In the genomic region with DNA sequence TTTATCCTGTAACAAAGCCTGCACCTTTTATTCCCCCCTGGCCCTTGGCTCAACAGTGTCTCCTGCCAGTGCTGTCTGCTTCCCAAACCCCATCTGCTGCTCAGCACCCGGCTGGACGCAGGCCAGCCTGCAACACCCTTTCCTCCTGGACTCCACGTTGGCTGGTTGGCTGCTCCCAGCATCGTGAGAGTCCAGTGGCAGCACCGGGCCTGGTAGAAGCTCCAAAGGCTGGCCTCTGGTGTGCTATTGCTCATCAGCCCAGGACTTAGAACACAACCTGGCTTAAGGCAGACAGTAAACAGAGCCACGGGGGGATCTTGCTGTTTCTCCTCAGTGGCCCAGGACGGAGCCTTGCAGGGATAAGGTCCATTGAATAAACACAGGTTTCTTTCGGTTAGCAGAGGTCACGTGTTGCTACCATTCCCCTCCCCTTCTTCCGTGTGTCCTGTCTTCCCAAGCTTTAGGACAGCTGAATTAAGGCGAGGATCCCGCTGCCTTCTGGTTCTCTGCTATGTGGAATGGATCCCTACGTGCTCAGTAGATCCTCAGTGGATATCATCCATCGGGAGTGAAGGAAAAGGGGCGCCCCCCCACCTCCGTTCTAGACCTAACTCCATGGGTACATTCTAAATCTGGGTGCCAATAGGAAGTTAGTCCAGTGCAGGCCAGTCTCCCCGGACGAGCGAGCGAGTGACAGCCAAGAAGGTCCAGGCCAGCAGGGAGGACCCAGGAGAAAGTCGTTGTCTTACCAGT, we compare ENCODE assay signal across 8 mouse cellular contexts. TPM values are rescaled to one million over a fixed set of nuclear protein-coding genes. Genes with fewer than 3 reads are reported as not detected.
DNase-seq lines count a peak whose midpoint lies in the region; ATAC-seq and TF ChIP-seq lines count a peak whose summit lies in the region.

No protein-coding gene starts in this region.

- H3K27me3 ChIP-seq in forebrain, embryonic 16.5 days (replicated peaks; ENCODE audit: control insufficient read depth, insufficient read depth, low read length): no peaks in the 10 kb centered on the region
- no peaks in the 10 kb centered on the region for H3K27me3 ChIP-seq in intestine, postnatal 0 days (replicated peaks; ENCODE audit: control insufficient read depth, insufficient read depth, low read length)

- 47% methylated on average over 21 of the region's 21 CpGs for WGBS in forebrain, embryonic 16.5 days
- WGBS in intestine, postnatal 0 days: 35% methylated on average over 21 of the region's 21 CpGs

- no peak overlapping the region for H3K4me3 ChIP-seq in brown adipose tissue, adult 24 weeks (ENCODE audit: insufficient read depth, low read depth, low read length)
- H3K4me3 ChIP-seq in forebrain, embryonic 16.5 days (replicated peaks; ENCODE audit: low read length): no peak overlapping the region
- H3K4me3 ChIP-seq in intestine, postnatal 0 days (ENCODE audit: low read depth, low read length): no peak overlapping the region

- no peak overlapping the region for H3K9ac ChIP-seq in forebrain, embryonic 16.5 days (replicated peaks; ENCODE audit: low read depth, low read length)
- H3K9ac ChIP-seq in intestine, postnatal 0 days (ENCODE audit: low read depth, low read length): 0 out of 2 replicates have a peak overlapping the region, but pooled peaks have one; percentile 7

- H3K27ac ChIP-seq in brown adipose tissue, adult 24 weeks (replicated peaks; ENCODE audit: low read depth, low read length): peak overlapping the region; percentile 38; the same call in 1 of the 2 replicates
- no peak overlapping the region; the same call in 1 of the 2 replicates for H3K27ac ChIP-seq in forebrain, embryonic 16.5 days (ENCODE audit: low read length)
- peak overlapping the region; percentile 35; the same call in 1 of the 2 replicates for H3K27ac ChIP-seq in intestine, postnatal 0 days (ENCODE audit: low read depth, low read length)

- H3K4me1 ChIP-seq in brown adipose tissue, adult 24 weeks (ENCODE audit: control insufficient read depth, insufficient read depth, insufficient read length, low read length): peaks cover 43% of the 10 kb centered on the region
- peaks cover 24% of the 10 kb centered on the region for H3K4me1 ChIP-seq in forebrain, embryonic 16.5 days (replicated peaks; ENCODE audit: control insufficient read depth, insufficient read depth, low read length)
- H3K4me1 ChIP-seq in intestine, postnatal 0 days (replicated peaks; ENCODE audit: control insufficient read depth, insufficient read depth, low read length): peaks cover 4% of the 10 kb centered on the region; the same call in 1 of the 2 replicates

- no peaks in the 10 kb centered on the region for H3K36me3 ChIP-seq in forebrain, embryonic 16.5 days (ENCODE audit: control insufficient read depth, insufficient read depth)
- peaks cover 16% of the 10 kb centered on the region; the same call in 1 of the 2 replicates for H3K36me3 ChIP-seq in intestine, postnatal 0 days (ENCODE audit: control insufficient read depth, insufficient read depth)

- no peak overlapping the region for H3K4me2 ChIP-seq in forebrain, embryonic 16.5 days (ENCODE audit: low read length)
- peak overlapping the region; percentile 47 for H3K4me2 ChIP-seq in intestine, postnatal 0 days (replicated peaks; ENCODE audit: low read depth)

- peak; percentile 59 for ATAC-seq in forebrain, embryonic 16.5 days
- no peak for ATAC-seq in intestine, postnatal 0 days

- no peaks in the 10 kb centered on the region for H3K9me3 ChIP-seq in forebrain, embryonic 16.5 days (ENCODE audit: control insufficient read depth, low read length)
- no peaks in the 10 kb centered on the region for H3K9me3 ChIP-seq in intestine, postnatal 0 days (ENCODE audit: control insufficient read depth)

- peak; percentile 73 for DNase-seq in 3134 (ENCODE audit: extremely low read depth, insufficient read length, low spot score)
- peak; percentile 66 to 80 for DNase-seq in lung, postnatal 4 days
- DNase-seq in ovary, postnatal 36 days (ENCODE audit: low spot score): no peak
- DNase-seq in natural killer cell, adult 2 months (ENCODE audit: low spot score in 2 of 2): no peak
- no peak for DNase-seq in layer of hippocampus, postnatal 36 days

- TF ChIP-seq CTCF in intestine, postnatal 0 days (IDR thresholded peaks at IDR 0.05; ENCODE audit: low read depth): no peak

RNA-seq across cellular contexts. Expression of gene Hdac7, which starts 30.7 kb away (rescaled TPM):
- polyA plus RNA-seq in brown adipose tissue, adult 24 weeks (2012; ENCODE audit: insufficient read depth, insufficient read length, missing spikeins): 10.0 and 10.2 TPM in 2 replicates
- polyA plus RNA-seq in forebrain, embryonic 16.5 days (2015; fragmentation: Nextera tagmentation; extraction: Ambion mirVana): 21.7 and 31.1 TPM in 2 replicates
- 7.8 and 9.2 TPM in 2 replicates for polyA plus RNA-seq in intestine, postnatal 0 days (2015; fragmentation: Nextera tagmentation; extraction: Ambion mirVana)
- total RNA-seq in layer of hippocampus, postnatal 36 days (2021): 10 to 100 TPM; 21.3 to 25.0 TPM

RNA-seq across cellular contexts. Expression of gene Slc48a1, which starts 35.3 kb away (rescaled TPM):
- polyA plus RNA-seq in brown adipose tissue, adult 24 weeks (2012; ENCODE audit: insufficient read depth, insufficient read length, missing spikeins): 70.5 and 79.9 TPM in 2 replicates
- polyA plus RNA-seq in forebrain, embryonic 16.5 days (2015; fragmentation: Nextera tagmentation; extraction: Ambion mirVana): 72.9 and 78.2 TPM in 2 replicates
- polyA plus RNA-seq in intestine, postnatal 0 days (2015; fragmentation: Nextera tagmentation; extraction: Ambion mirVana): 23.1 and 24.3 TPM in 2 replicates
- 100 to 1,000 TPM; 133 to 137 TPM for total RNA-seq in layer of hippocampus, postnatal 36 days (2021)

RNA-seq across cellular contexts. Expression of gene Rapgef3, which starts 45.9 kb away (rescaled TPM):
- 6.1 and 6.6 TPM in 2 replicates for polyA plus RNA-seq in brown adipose tissue, adult 24 weeks (2012; ENCODE audit: insufficient read depth, insufficient read length, missing spikeins)
- polyA plus RNA-seq in forebrain, embryonic 16.5 days (2015; fragmentation: Nextera tagmentation; extraction: Ambion mirVana): 8.9 and 13.3 TPM in 2 replicates
- polyA plus RNA-seq in intestine, postnatal 0 days (2015; fragmentation: Nextera tagmentation; extraction: Ambion mirVana): 2.7 and 3.5 TPM in 2 replicates
- 10 to 100 TPM; 41.0 to 59.9 TPM for total RNA-seq in layer of hippocampus, postnatal 36 days (2021)

Comparison
In these comparisons a context has a peak if more than half of its experiments do, and no peak if none do; other contexts are left out.
1. DNase-seq: peak in 3134 (single experiment) and lung, postnatal 4 days (2 of 2); none in ovary, postnatal 36 days (single experiment), natural killer cell, adult 2 months (0 of 2) and layer of hippocampus, postnatal 36 days (0 of 2).